Mouse (Mus musculus): Measurements from ENCODE around the gene Zfp622. TPM values are rescaled to one million over a fixed set of nuclear protein-coding genes. Genes with fewer than 3 reads are reported as not detected.

Zfp622 gene
- polyA plus RNA-seq, 1 experiment from 2014 or later = 31.7 TPM

Other genes with a start within 250 kb of the Zfp622 start
- 2.2 and 2.7 TPM in 2 replicates for gene Retreg1, start 141.2 kb upstream of the Zfp622 start, polyA plus RNA-seq (2016; fragmentation: Nextera tagmentation; extraction: Ambion mirVana)

All from hindbrain, embryonic 10.5 days (tissue).